Mouse (Mus musculus) neural tube, embryonic 13.5 days (tissue): ENCODE data around the gene Zfp423. TPM values are rescaled to one million over a fixed set of nuclear protein-coding genes. Genes with fewer than 3 reads are reported as not detected.
A peak's percentile ranks its signal among the peaks of the same experiment; 100 is the strongest.

Experiments
- ATAC-seq: fragments of 200-750 bp; cut with Nextera tagmentation; 2 replicates; pipeline ENCODE4 v1.8.0; 2017; ENCODE audit warnings: low read depth, mild to moderate bottlenecking, moderate TSS enrichment, moderate library complexity
- H3K27ac ChIP-seq: fragments of 300-500 bp; sonication (generic); replicated peaks from 2 replicates; pipeline ENCODE4 v1.5.1; 2015; ENCODE audit warnings: moderate library complexity, mild to moderate bottlenecking, inconsistent platforms
- H3K27me3 ChIP-seq: fragments of 300-500 bp; sonication (generic); 2 replicates; pipeline ENCODE4 v1.6.1; 2015; ENCODE audit warnings: mild to moderate bottlenecking, inconsistent platforms
- H3K36me3 ChIP-seq: fragments of 300-500 bp; sonication (generic); 2 replicates; pipeline ENCODE4 v1.6.1; 2015; ENCODE audit warnings: mild to moderate bottlenecking, inconsistent platforms
- H3K4me1 ChIP-seq: fragments of 300-500 bp; sonication (generic); replicated peaks from 2 replicates; pipeline ENCODE4 v1.6.1; 2015; ENCODE audit warnings: inconsistent platforms
- H3K4me2 ChIP-seq: fragments of 300-500 bp; sonication (generic); 2 replicates; pipeline ENCODE4 v1.6.1; 2015; ENCODE audit warnings: inconsistent platforms, mild to moderate bottlenecking, moderate library complexity
- H3K4me3 ChIP-seq: fragments of 300-500 bp; sonication (generic); 2 replicates; pipeline ENCODE4 v1.5.1; 2015; ENCODE audit warnings: mild to moderate bottlenecking, inconsistent platforms
- H3K9ac ChIP-seq: fragments of 300-500 bp; sonication (generic); 2 replicates; pipeline ENCODE4 v1.6.1; 2015; ENCODE audit warnings: moderate library complexity, mild to moderate bottlenecking, inconsistent platforms
- H3K9me3 ChIP-seq: fragments of 300-500 bp; sonication (generic); 2 replicates; pipeline ENCODE4 v1.6.1; 2016; ENCODE audit warnings: inconsistent platforms
- WGBS: fragments of 180-500 bp; shearing (Covaris S2); methylation state at CpG from one replicate; pipeline ENCODE4 v1.1.7; 2015; 5-methylcytosine and 5-hydroxymethylcytosine counted together
- polyA plus RNA-seq: library from polyadenylated mRNA; unstranded; fragments of >200 nt; fragmentation: Nextera tagmentation; extraction: Ambion mirVana; gene quantifications from 2 replicates; pipeline ENCODE4 v1.2.1, GENCODE M21; 2015

The Zfp423 gene
- polyA plus RNA-seq, 1 experiment from 2014 or later = 35.5 TPM

GRCm38 (mm10) chr8:87812661-87813060 lies 146.7 kb downstream of the Zfp423 start:
- peak overlapping the region; percentile 38; the same call in 1 of the 2 replicates for H3K9ac ChIP-seq
- peaks cover 44% of the 10 kb centered on the region for H3K4me1 ChIP-seq
- H3K27ac ChIP-seq = peak overlapping the region; percentile 79
- ATAC-seq = no peak
- H3K36me3 ChIP-seq = no peaks in the 10 kb centered on the region
- H3K4me2 ChIP-seq = no peak overlapping the region
- no peak overlapping the region for H3K4me3 ChIP-seq
- no peaks in the 10 kb centered on the region for H3K27me3 ChIP-seq
- no peaks in the 10 kb centered on the region for H3K9me3 ChIP-seq
- 61% methylated on average over 12 of the region's 12 CpGs for WGBS

GRCm38 (mm10) chr8:87812069-87812449 lies 147.3 kb downstream of the Zfp423 start:
- H3K4me1 ChIP-seq = peaks cover 51% of the 10 kb centered on the region
- H3K4me2 ChIP-seq = no peak overlapping the region

GRCm38 (mm10) chr8:87811399-87812068 lies 147.9 kb downstream of the Zfp423 start:
- no peak overlapping the region for H3K4me2 ChIP-seq
- H3K27ac ChIP-seq = peak overlapping the region; percentile 79
- H3K9me3 ChIP-seq = no peaks in the 10 kb centered on the region
- peaks cover 53% of the 10 kb centered on the region for H3K4me1 ChIP-seq
- H3K4me3 ChIP-seq = no peak overlapping the region
- H3K36me3 ChIP-seq = no peaks in the 10 kb centered on the region
- no peak overlapping the region for H3K9ac ChIP-seq
- no peaks in the 10 kb centered on the region for H3K27me3 ChIP-seq
- WGBS = 50% methylated on average over 17 of the region's 17 CpGs
- peak; percentile 72 for ATAC-seq

More at GRCm38 (mm10) chr8:87812069-87812449, 147.3 kb downstream of the Zfp423 start:
- WGBS = 81% methylated on average over 2 of the region's 2 CpGs
- no peaks in the 10 kb centered on the region for H3K9me3 ChIP-seq
- H3K4me3 ChIP-seq = no peak overlapping the region
- no peaks in the 10 kb centered on the region for H3K27me3 ChIP-seq
- ATAC-seq = peak; percentile 29
- no peaks in the 10 kb centered on the region for H3K36me3 ChIP-seq
- H3K9ac ChIP-seq = peak overlapping the region; percentile 38; the same call in 1 of the 2 replicates
- peak overlapping the region; percentile 79 for H3K27ac ChIP-seq

GRCm38 (mm10) chr8:87810771-87811170 lies 148.6 kb downstream of the Zfp423 start:
- H3K36me3 ChIP-seq = no peaks in the 10 kb centered on the region
- 81% methylated on average over 6 of the region's 6 CpGs for WGBS
- no peaks in the 10 kb centered on the region for H3K27me3 ChIP-seq
- H3K4me1 ChIP-seq = peaks cover 53% of the 10 kb centered on the region
- H3K9me3 ChIP-seq = no peaks in the 10 kb centered on the region
- H3K4me3 ChIP-seq = no peak overlapping the region
- H3K9ac ChIP-seq = no peak overlapping the region
- H3K27ac ChIP-seq = peak overlapping the region; percentile 79; the same call in 1 of the 2 replicates
- no peak for ATAC-seq
- no peak overlapping the region for H3K4me2 ChIP-seq

DNA sequence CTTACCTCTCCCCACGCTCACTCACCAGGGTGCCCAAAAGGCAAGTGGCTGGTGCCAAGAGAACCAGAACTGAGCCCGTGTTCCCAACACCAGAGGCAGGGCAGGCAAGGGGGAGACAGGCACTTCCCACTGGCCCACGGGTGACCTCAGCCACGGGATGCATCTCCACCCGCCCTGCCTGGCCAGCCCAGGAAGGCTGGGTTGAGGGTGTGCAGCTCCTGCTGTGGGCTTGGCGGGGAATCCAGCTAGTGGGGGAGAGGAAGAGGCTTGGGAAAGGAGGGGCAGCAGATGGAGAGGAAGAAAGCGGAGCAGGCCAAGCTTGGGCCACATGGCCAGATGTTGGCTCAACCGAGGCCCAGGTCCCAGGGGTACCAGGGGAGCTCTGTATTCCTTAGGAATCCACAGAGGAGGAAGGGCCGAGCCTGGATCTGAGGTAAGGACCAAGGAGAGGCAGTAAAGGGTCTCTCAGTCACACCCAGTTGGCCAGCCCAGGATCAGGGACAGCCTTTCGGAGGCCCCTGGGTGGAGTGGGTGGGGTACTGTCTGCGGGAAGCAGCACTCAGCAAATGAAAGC lies 155.0 kb downstream of the Zfp423 start:
- Histone ChIP-seq H3K36me3 (no peaks in the 10 kb centered on the region), H3K27ac (peak overlapping the region; percentile 65), H3K4me1 (peaks cover 55% of the 10 kb centered on the region), H3K9ac (0 out of 2 replicates have a peak overlapping the region, but pooled peaks have one; percentile 38), H3K9me3 (no peaks in the 10 kb centered on the region), H3K27me3 (no peaks in the 10 kb centered on the region), H3K4me3 (no peak overlapping the region), H3K4me2 (no peak overlapping the region)
- peak; percentile 21 for ATAC-seq
- 47% methylated on average over 11 of the region's 11 CpGs for WGBS

- Histone ChIP-seq H3K4me3 (no peak overlapping the region), H3K36me3 (no peaks in the 10 kb centered on the region), H3K9me3 (no peaks in the 10 kb centered on the region), H3K27ac (no peak overlapping the region; the same call in 1 of the 2 replicates), H3K9ac (0 out of 2 replicates have a peak overlapping the region, but pooled peaks have one; percentile 38), H3K27me3 (no peaks in the 10 kb centered on the region), H3K4me1 (peaks cover 55% of the 10 kb centered on the region), H3K4me2 (no peak overlapping the region)
- WGBS = 72% methylated on average over 10 of the region's 10 CpGs
- ATAC-seq = no peak
These were observed 156.0 kb downstream of the Zfp423 start for GRCm38 (mm10) chr8:87803437-87803836.

DNA sequence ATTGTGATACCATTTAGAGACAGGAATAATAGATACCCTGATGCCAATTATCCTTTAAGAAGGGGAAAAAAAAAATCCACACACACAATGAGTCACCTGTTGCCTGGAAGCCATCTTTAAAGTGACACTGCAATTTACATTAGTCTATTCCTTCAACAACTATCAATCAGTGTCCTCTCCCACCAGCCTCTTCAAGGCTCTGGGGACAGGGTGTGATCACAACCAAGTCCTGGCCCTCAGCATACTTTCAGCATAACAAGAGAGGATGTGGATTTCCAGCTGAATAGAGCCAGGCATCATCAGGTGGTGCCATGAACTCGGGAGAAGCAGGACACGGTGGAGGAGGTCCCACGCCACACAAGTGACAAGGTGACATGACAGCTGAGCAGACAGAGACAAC lies 156.8 kb downstream of the Zfp423 start:
- no peaks in the 10 kb centered on the region for H3K9me3 ChIP-seq
- H3K27me3 ChIP-seq = no peaks in the 10 kb centered on the region
- peaks cover 51% of the 10 kb centered on the region for H3K4me1 ChIP-seq
- no peak overlapping the region for H3K27ac ChIP-seq
- ATAC-seq = no peak
- WGBS = 60% methylated on average over 3 of the region's 3 CpGs
- no peak overlapping the region for H3K4me2 ChIP-seq
- no peak overlapping the region for H3K9ac ChIP-seq
- no peak overlapping the region for H3K4me3 ChIP-seq
- no peaks in the 10 kb centered on the region for H3K36me3 ChIP-seq

DNA sequence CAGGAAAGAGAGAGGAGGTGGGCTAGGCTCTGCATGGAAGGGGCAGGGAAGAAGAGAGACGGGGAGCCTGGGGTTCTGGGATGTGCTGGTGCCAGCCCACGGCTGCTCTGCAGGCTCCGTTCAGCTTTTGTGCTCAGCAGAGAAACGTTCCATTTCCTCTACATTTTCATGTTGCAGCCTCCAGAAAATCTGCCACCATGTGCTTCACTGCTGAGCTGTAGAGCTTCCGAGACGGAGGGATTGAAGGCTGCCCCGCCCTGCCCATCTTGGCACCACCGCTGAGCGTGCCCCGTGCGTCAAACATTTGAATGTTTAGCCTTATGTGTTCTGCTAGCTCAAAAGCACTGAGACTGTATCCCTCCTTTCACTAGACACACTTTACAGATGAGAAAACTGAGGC lies 159.3 kb downstream of the Zfp423 start:
- WGBS = 85% methylated on average over 11 of the region's 11 CpGs
- ATAC-seq = no peak

DNA sequence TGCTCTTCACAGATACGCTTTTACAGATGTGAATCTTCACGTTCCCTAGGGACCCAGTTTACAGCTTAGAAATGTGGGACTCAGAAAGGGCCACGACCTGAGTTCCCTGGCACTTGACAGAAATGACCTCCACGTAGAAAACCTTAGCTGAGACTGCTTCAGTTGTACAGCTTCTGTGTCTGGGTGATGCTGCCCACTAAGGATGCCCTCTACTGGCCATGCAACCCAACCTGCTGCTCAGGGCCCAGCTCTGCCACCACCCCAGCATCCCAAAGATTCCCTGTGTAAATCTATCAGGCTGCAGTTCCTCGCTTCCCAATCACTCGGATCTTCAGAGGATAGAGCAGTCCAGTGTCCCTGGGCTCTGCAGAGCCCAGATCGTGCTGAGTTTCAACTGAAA lies 163.2 kb downstream of the Zfp423 start:
- no peak for ATAC-seq
- H3K27ac ChIP-seq = no peak overlapping the region
- no peak overlapping the region for H3K4me3 ChIP-seq
- H3K36me3 ChIP-seq = no peaks in the 10 kb centered on the region
- WGBS = 63% methylated on average over 7 of the region's 7 CpGs
- H3K9ac ChIP-seq = no peak overlapping the region
- peaks cover 23% of the 10 kb centered on the region for H3K4me1 ChIP-seq
- no peaks in the 10 kb centered on the region for H3K27me3 ChIP-seq
- no peak overlapping the region for H3K4me2 ChIP-seq
- no peaks in the 10 kb centered on the region for H3K9me3 ChIP-seq

More for the DNA sequence above, 159.3 kb downstream of the Zfp423 start:
- H3K27ac ChIP-seq = no peak overlapping the region
- no peak overlapping the region for H3K4me2 ChIP-seq
- H3K9ac ChIP-seq = no peak overlapping the region
- no peaks in the 10 kb centered on the region for H3K36me3 ChIP-seq
- H3K9me3 ChIP-seq = no peaks in the 10 kb centered on the region
- H3K27me3 ChIP-seq = no peaks in the 10 kb centered on the region
- H3K4me1 ChIP-seq = peaks cover 36% of the 10 kb centered on the region
- H3K4me3 ChIP-seq = no peak overlapping the region

DNA sequence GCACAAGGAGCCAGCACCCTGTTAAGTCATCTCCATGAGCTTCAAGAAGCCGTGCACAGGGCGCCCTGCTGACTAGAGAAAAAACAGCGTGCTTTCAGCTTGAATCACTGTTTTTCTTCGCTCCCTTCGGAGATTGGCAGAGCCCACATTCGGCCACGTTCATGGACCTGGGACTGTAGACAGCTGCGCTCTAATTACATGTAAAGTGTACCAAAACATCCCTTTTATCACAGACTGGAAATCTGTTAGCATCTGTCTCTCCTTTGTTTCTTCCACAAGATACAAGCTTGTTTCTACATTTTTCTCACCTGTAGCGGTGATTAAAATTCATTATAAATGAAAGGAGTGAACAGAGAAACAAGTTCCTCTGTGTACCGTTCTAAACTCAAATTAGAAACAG lies 164.8 kb downstream of the Zfp423 start:
- no peak overlapping the region; the same call in 1 of the 2 replicates for H3K27ac ChIP-seq
- WGBS = 62% methylated on average over 10 of the region's 10 CpGs
- ATAC-seq = no peak

GRCm38 (mm10) chr8:87791103-87791502 lies 168.3 kb downstream of the Zfp423 start:
- Histone ChIP-seq H3K27ac (no peak overlapping the region), H3K4me1 (peaks cover 21% of the 10 kb centered on the region), H3K4me3 (no peak overlapping the region), H3K36me3 (no peaks in the 10 kb centered on the region), H3K4me2 (no peak overlapping the region), H3K9me3 (no peaks in the 10 kb centered on the region), H3K27me3 (no peaks in the 10 kb centered on the region), H3K9ac (no peak overlapping the region)
- 87% methylated on average over 6 of the region's 6 CpGs for WGBS
- ATAC-seq = no peak

More for the DNA sequence above, 164.8 kb downstream of the Zfp423 start:
- Histone ChIP-seq H3K4me1 (peaks cover 23% of the 10 kb centered on the region), H3K9ac (no peak overlapping the region), H3K27me3 (no peaks in the 10 kb centered on the region), H3K4me3 (no peak overlapping the region), H3K4me2 (no peak overlapping the region), H3K36me3 (no peaks in the 10 kb centered on the region), H3K9me3 (no peaks in the 10 kb centered on the region)

DNA sequence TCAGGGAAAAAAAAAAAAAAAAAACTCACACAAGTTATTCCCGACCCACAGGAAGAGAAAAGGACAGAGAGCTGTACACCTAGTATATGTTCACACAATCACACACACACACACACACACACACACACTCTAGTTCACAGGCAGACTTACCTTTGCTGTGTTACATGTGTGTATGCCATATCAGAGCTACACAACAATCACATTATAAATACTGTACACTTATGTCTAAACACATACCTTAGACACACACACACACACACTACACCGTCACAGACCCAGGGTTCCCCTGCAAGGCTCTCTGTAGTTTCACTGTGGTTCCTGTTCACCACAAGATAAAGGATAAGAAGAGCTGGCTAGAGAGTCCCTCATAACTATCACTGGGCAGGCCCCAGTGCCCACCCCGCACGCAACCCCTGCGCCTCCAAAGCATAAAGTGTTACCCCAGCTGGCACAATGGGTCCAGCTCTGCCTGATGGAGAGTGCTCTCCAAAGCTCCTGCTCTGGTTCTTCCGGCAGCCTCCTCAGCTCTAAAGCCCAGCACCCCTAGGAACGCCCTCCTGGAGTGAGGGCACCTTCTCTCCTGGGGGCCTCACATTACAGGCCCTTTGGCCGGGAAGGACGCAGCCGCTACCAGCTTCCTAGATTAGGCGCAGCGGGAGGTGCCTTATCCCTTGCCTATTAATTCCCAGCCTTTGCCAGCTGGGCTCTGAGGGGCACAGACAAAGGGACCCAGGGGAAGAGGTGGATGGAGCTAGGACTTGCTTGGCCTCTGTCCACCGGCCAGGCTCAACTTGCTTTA lies 174.6 kb downstream of the Zfp423 start:
- H3K4me1 ChIP-seq = peaks cover 36% of the 10 kb centered on the region
- peak overlapping the region; percentile 45; the same call in 1 of the 2 replicates for H3K9ac ChIP-seq
- no peaks in the 10 kb centered on the region for H3K9me3 ChIP-seq
- peak overlapping the region; percentile 35; the same call in 1 of the 2 replicates for H3K4me2 ChIP-seq
- ATAC-seq = no peak
- no peak overlapping the region for H3K4me3 ChIP-seq
- WGBS = 50% methylated on average over 13 of the region's 13 CpGs
- H3K27ac ChIP-seq = peak overlapping the region; percentile 65
- H3K27me3 ChIP-seq = no peaks in the 10 kb centered on the region
- H3K36me3 ChIP-seq = peaks cover 31% of the 10 kb centered on the region
